Mouse (Mus musculus): ENCODE data around the gene Rbm3. TPM values are rescaled to one million over a fixed set of nuclear protein-coding genes. Genes with fewer than 3 reads are reported as not detected.
"Not testable (repeated sequence)": the region's sequence is repeated elsewhere in the genome, so short reads cannot be mapped to it uniquely, and the experiment has no call there.

The Rbm3 gene
- total RNA-seq, 2 experiments from 2014 or later = 193 to 258 TPM

GRCm38 (mm10) chrX:8132017-8132976, 13.4 kb downstream of the Rbm3 start, which contains the start of gene Wdr13:
TSS of gene Wdr13 (minus strand) at chrX:8132892.
- DNase-seq (ENCODE audit: low spot score in 2 of 2) = peak; percentile 79 to 92

GRCm38 (mm10) chrX:8131393-8131792, 14.3 kb downstream of the Rbm3 start:
- DNase-seq (ENCODE audit: low spot score in 2 of 2) = no peak

- DNase-seq (ENCODE audit: low spot score in 2 of 2) = no peak
Measured at GRCm38 (mm10) chrX:8125235-8125634, 20.4 kb downstream of the Rbm3 start.

- no peak for DNase-seq (ENCODE audit: low spot score in 2 of 2)
Measured at GRCm38 (mm10) chrX:8123821-8124470, 21.7 kb downstream of the Rbm3 start.

GRCm38 (mm10) chrX:8117264-8117663, 28.4 kb downstream of the Rbm3 start:
- no peak for DNase-seq (ENCODE audit: low spot score in 2 of 2)

GRCm38 (mm10) chrX:8115275-8115674, 30.4 kb downstream of the Rbm3 start:
- DNase-seq (ENCODE audit: low spot score in 2 of 2) = no peak

- DNase-seq (ENCODE audit: low spot score in 2 of 2) = no peak
Measured at GRCm38 (mm10) chrX:8105019-8105418, 40.7 kb downstream of the Rbm3 start.

- DNase-seq (ENCODE audit: low spot score in 2 of 2) = no peak
Measured at GRCm38 (mm10) chrX:8102213-8102668, 43.4 kb downstream of the Rbm3 start.

- DNase-seq (ENCODE audit: low spot score in 2 of 2) = peak; percentile 70 to 87
Measured at GRCm38 (mm10) chrX:8101017-8101416, 44.7 kb downstream of the Rbm3 start.

GRCm38 (mm10) chrX:8099435-8099834, 46.2 kb downstream of the Rbm3 start:
- DNase-seq (ENCODE audit: low spot score in 2 of 2) = no peak

- peak; percentile 92 to 97 for DNase-seq (ENCODE audit: low spot score in 2 of 2)
Measured at GRCm38 (mm10) chrX:8096787-8097242, 48.9 kb downstream of the Rbm3 start.

- DNase-seq (ENCODE audit: low spot score in 2 of 2) = peak in 1 of 2 experiments; percentile 89
Measured at GRCm38 (mm10) chrX:8096068-8096786, 49.5 kb downstream of the Rbm3 start.

- DNase-seq (ENCODE audit: low spot score in 2 of 2) = no peak
Measured at GRCm38 (mm10) chrX:8095546-8095945, 50.1 kb downstream of the Rbm3 start.

GRCm38 (mm10) chrX:8090954-8091347, 54.7 kb downstream of the Rbm3 start:
- DNase-seq (ENCODE audit: low spot score in 2 of 2) = not testable (repeated sequence)

GRCm38 (mm10) chrX:8090346-8090953, 55.2 kb downstream of the Rbm3 start, which contains the start of gene Was:
TSS of gene Was (minus strand) at chrX:8090498.
- no peak for DNase-seq (ENCODE audit: low spot score in 2 of 2)

GRCm38 (mm10) chrX:8089746-8090145, 55.9 kb downstream of the Rbm3 start:
- no peak for DNase-seq (ENCODE audit: low spot score in 2 of 2)

Other genes with a start within 250 kb of the Rbm3 start
- gene Pqbp1, start 246.6 kb downstream of the Rbm3 start, total RNA-seq (2021) = 10 to 100 TPM; 72.6 to 80.1 TPM
- gene Timm17b, start 246.5 kb downstream of the Rbm3 start, total RNA-seq (2021) = 10 to 100 TPM; 20.8 to 23.9 TPM
- gene Gm10491, start 238.0 kb downstream of the Rbm3 start, total RNA-seq (2021) = not detected
- gene Gm10490, start 236.3 kb downstream of the Rbm3 start, total RNA-seq (2021) = not detected
- gene Pcsk1n, start 226.1 kb downstream of the Rbm3 start, total RNA-seq (2021) = 100 to 1,000 TPM; 340 to 344 TPM
- gene Eras, start 217.3 kb downstream of the Rbm3 start, total RNA-seq (2021) = not detected
- 10 to 100 TPM; 46.0 to 54.4 TPM for gene Hdac6, start 198.0 kb downstream of the Rbm3 start, total RNA-seq (2021)
- not detected for gene Gata1, start 167.8 kb downstream of the Rbm3 start, total RNA-seq (2021)
- not detected for gene Glod5, start 127.4 kb downstream of the Rbm3 start, total RNA-seq (2021)
- gene Suv39h1, start 71.1 kb downstream of the Rbm3 start, total RNA-seq (2021) = 10 to 100 TPM; 25.0 to 28.2 TPM
- 1 to 10 TPM; 2.0 to 2.2 TPM for gene Was, start 55.4 kb downstream of the Rbm3 start, total RNA-seq (2021)
- 100 to 1,000 TPM; 214 to 218 TPM for gene Wdr13, start 13.0 kb downstream of the Rbm3 start, total RNA-seq (2021)
- gene Tbc1d25, start 30.3 kb upstream of the Rbm3 start, total RNA-seq (2021) = 10 to 100 TPM; 12.7 to 15.8 TPM
- 10 to 100 TPM; 30.5 to 42.9 TPM for gene Ebp, start 47.6 kb upstream of the Rbm3 start, total RNA-seq (2021)
- gene Porcn, start 60.6 kb upstream of the Rbm3 start, total RNA-seq (2021) = 10 to 100 TPM; 87.1 to 91.3 TPM
- gene Ftsj1, start 106.5 kb upstream of the Rbm3 start, total RNA-seq (2021) = 10 to 100 TPM; 23.5 to 25.3 TPM
- 10 to 100 TPM; 10.1 to 11.0 TPM for gene Slc38a5, start 125.3 kb upstream of the Rbm3 start, total RNA-seq (2021)
- gene Ssxb10, start 181.5 kb upstream of the Rbm3 start, total RNA-seq (2021) = not detected
- gene Ssxb9, start 221.1 kb upstream of the Rbm3 start, total RNA-seq (2021) = not detected

All from layer of hippocampus, postnatal 14 days (tissue).